Mouse (Mus musculus): ENCODE data around the gene Prkcz.

- TF ChIP-seq CTCF (IDR thresholded peaks at IDR 0.05; ENCODE audit: low read depth), result no peak
- TF ChIP-seq EP300 (IDR thresholded peaks at IDR 0.05; ENCODE audit: low read depth), result no peak
Measured at GRCm38 (mm10) chr4:155356354-155356753, 4.8 kb downstream of the Prkcz start.
